Mouse (Mus musculus): ENCODE data around the gene Sardh. TPM values are rescaled to one million over a fixed set of nuclear protein-coding genes. Genes with fewer than 3 reads are reported as not detected.
A peak's percentile ranks its signal among the peaks of the same experiment; 100 is the strongest.

Sardh gene
- polyA plus RNA-seq, 1 experiment from 2014 or later, result 21.6 TPM

- Histone ChIP-seq H3K27me3 (ENCODE audit: control insufficient read depth, insufficient read depth, low read length) (no peaks in the 10 kb centered on the region), H3K4me1 (ENCODE audit: control insufficient read depth in 2 of 2, insufficient read depth in 2 of 2, low read length in 2 of 2) (peaks cover 0 to 9% of the 10 kb centered on the region in 2 experiments; a peak in 2 of 4 replicates), H3K27ac (replicated peaks in 1 of 2; ENCODE audit: control insufficient read depth in 1 of 2, insufficient read depth in 1 of 2, low read depth in 2 of 2, low read length in 2 of 2) (0 out of 4 replicates have a peak overlapping the region, but pooled peaks of 1 of the 2 experiments have one; percentile 26), H3K9me3 (ENCODE audit: control insufficient read depth, low read length) (no peaks in the 10 kb centered on the region), H3K9ac (ENCODE audit: low read length) (no peak overlapping the region), H3K36me3 (ENCODE audit: control insufficient read depth, insufficient read depth, low read length) (peaks cover 33% of the 10 kb centered on the region; the same call in 1 of the 2 replicates), H3K4me3 (ENCODE audit: control insufficient read depth in 1 of 2, insufficient read depth in 1 of 2, low read depth in 1 of 2, low read length in 2 of 2) (no peak overlapping the region), H3K4me2 (ENCODE audit: low read length) (peak overlapping the region; percentile 9; the same call in 1 of the 2 replicates)
- WGBS, result 33% methylated on average over 13 of the region's 13 CpGs
- ATAC-seq (ENCODE audit: insufficient number of reproducible peaks, insufficient read depth, low FRiP score, low read depth), result no peak
Measured at GRCm38 (mm10) chr2:27280920-27281611, 32.9 kb upstream of the Sardh start.

GRCm38 (mm10) chr2:27278859-27279258 lies 30.7 kb upstream of the Sardh start:
- Histone ChIP-seq H3K27ac (replicated peaks in 1 of 2; ENCODE audit: control insufficient read depth in 1 of 2, insufficient read depth in 1 of 2, low read depth in 2 of 2, low read length in 2 of 2) (no peak overlapping the region), H3K9ac (ENCODE audit: low read length) (no peak overlapping the region), H3K4me3 (ENCODE audit: control insufficient read depth in 1 of 2, insufficient read depth in 1 of 2, low read depth in 1 of 2, low read length in 2 of 2) (no peak overlapping the region), H3K4me1 (ENCODE audit: control insufficient read depth in 2 of 2, insufficient read depth in 2 of 2, low read length in 2 of 2) (peaks cover 0 to 9% of the 10 kb centered on the region in 2 experiments; a peak in 2 of 4 replicates), H3K9me3 (ENCODE audit: control insufficient read depth, low read length) (no peaks in the 10 kb centered on the region), H3K27me3 (ENCODE audit: control insufficient read depth, insufficient read depth, low read length) (no peaks in the 10 kb centered on the region), H3K4me2 (ENCODE audit: low read length) (no peak overlapping the region), H3K36me3 (ENCODE audit: control insufficient read depth, insufficient read depth, low read length) (peaks cover 41% of the 10 kb centered on the region)
- 87% methylated on average over 7 of the region's 7 CpGs for WGBS
- ATAC-seq (ENCODE audit: insufficient number of reproducible peaks, insufficient read depth, low FRiP score, low read depth), result no peak

- Histone ChIP-seq H3K36me3 (ENCODE audit: control insufficient read depth, insufficient read depth, low read length) (peaks cover 31% of the 10 kb centered on the region), H3K9ac (ENCODE audit: low read length) (0 out of 2 replicates have a peak overlapping the region, but pooled peaks have one; percentile 16), H3K9me3 (ENCODE audit: control insufficient read depth, low read length) (no peaks in the 10 kb centered on the region), H3K4me1 (ENCODE audit: control insufficient read depth in 2 of 2, insufficient read depth in 2 of 2, low read length in 2 of 2) (peaks cover 8 to 19% of the 10 kb centered on the region in 2 experiments), H3K4me2 (ENCODE audit: low read length) (no peak overlapping the region), H3K4me3 (ENCODE audit: control insufficient read depth in 1 of 2, insufficient read depth in 1 of 2, low read depth in 1 of 2, low read length in 2 of 2) (no peak overlapping the region), H3K27me3 (ENCODE audit: control insufficient read depth, insufficient read depth, low read length) (no peaks in the 10 kb centered on the region), H3K27ac (replicated peaks in 1 of 2; ENCODE audit: control insufficient read depth in 1 of 2, insufficient read depth in 1 of 2, low read depth in 2 of 2, low read length in 2 of 2) (peak overlapping the region; percentile 54 to 69; a peak in 3 of 4 replicates)
- WGBS, result 22% methylated on average over 2 of the region's 2 CpGs
- ATAC-seq (ENCODE audit: insufficient number of reproducible peaks, insufficient read depth, low FRiP score, low read depth), result peak; percentile 64
Measured at GRCm38 (mm10) chr2:27268325-27268724, 20.2 kb upstream of the Sardh start.

- WGBS, result 84% methylated on average over 3 of the region's 3 CpGs
- Histone ChIP-seq H3K4me2 (ENCODE audit: low read length) (no peak overlapping the region), H3K4me1 (ENCODE audit: control insufficient read depth in 2 of 2, insufficient read depth in 2 of 2, low read length in 2 of 2) (peaks cover 8 to 19% of the 10 kb centered on the region in 2 experiments), H3K27ac (replicated peaks in 1 of 2; ENCODE audit: control insufficient read depth in 1 of 2, insufficient read depth in 1 of 2, low read depth in 2 of 2, low read length in 2 of 2) (no peak overlapping the region), H3K27me3 (ENCODE audit: control insufficient read depth, insufficient read depth, low read length) (no peaks in the 10 kb centered on the region), H3K4me3 (ENCODE audit: control insufficient read depth in 1 of 2, insufficient read depth in 1 of 2, low read depth in 1 of 2, low read length in 2 of 2) (no peak overlapping the region), H3K36me3 (ENCODE audit: control insufficient read depth, insufficient read depth, low read length) (peaks cover 31% of the 10 kb centered on the region; the same call in 1 of the 2 replicates), H3K9ac (ENCODE audit: low read length) (no peak overlapping the region), H3K9me3 (ENCODE audit: control insufficient read depth, low read length) (no peaks in the 10 kb centered on the region)
- no peak for ATAC-seq (ENCODE audit: insufficient number of reproducible peaks, insufficient read depth, low FRiP score, low read depth)
Measured at GRCm38 (mm10) chr2:27265819-27266218, 17.7 kb upstream of the Sardh start.

- H3K27ac ChIP-seq (replicated peaks in 1 of 2; ENCODE audit: control insufficient read depth in 1 of 2, insufficient read depth in 1 of 2, low read depth in 2 of 2, low read length in 2 of 2), result no peak overlapping the region
- 83% methylated on average over 4 of the region's 4 CpGs for WGBS
- H3K4me3 ChIP-seq (ENCODE audit: control insufficient read depth in 1 of 2, insufficient read depth in 1 of 2, low read depth in 1 of 2, low read length in 2 of 2), result no peak overlapping the region
- ATAC-seq (ENCODE audit: insufficient number of reproducible peaks, insufficient read depth, low FRiP score, low read depth), result no peak
- no peak overlapping the region for H3K9ac ChIP-seq (ENCODE audit: low read length)
- H3K4me1 ChIP-seq (ENCODE audit: control insufficient read depth in 2 of 2, insufficient read depth in 2 of 2, low read length in 2 of 2), result peaks cover under 1 to 6% of the 10 kb centered on the region in 2 experiments; a peak in 3 of 4 replicates
- no peaks in the 10 kb centered on the region for H3K9me3 ChIP-seq (ENCODE audit: control insufficient read depth, low read length)
- peaks cover 20% of the 10 kb centered on the region; the same call in 1 of the 2 replicates for H3K36me3 ChIP-seq (ENCODE audit: control insufficient read depth, insufficient read depth, low read length)
- H3K27me3 ChIP-seq (ENCODE audit: control insufficient read depth, insufficient read depth, low read length), result no peaks in the 10 kb centered on the region
- no peak overlapping the region for H3K4me2 ChIP-seq (ENCODE audit: low read length)
Measured at GRCm38 (mm10) chr2:27262984-27263383, 14.8 kb upstream of the Sardh start.

- H3K27ac ChIP-seq (replicated peaks in 1 of 2; ENCODE audit: control insufficient read depth in 1 of 2, insufficient read depth in 1 of 2, low read depth in 2 of 2, low read length in 2 of 2), result no peak overlapping the region
- no peak for ATAC-seq (ENCODE audit: insufficient number of reproducible peaks, insufficient read depth, low FRiP score, low read depth)
- H3K27me3 ChIP-seq (ENCODE audit: control insufficient read depth, insufficient read depth, low read length), result no peaks in the 10 kb centered on the region
- H3K4me1 ChIP-seq (ENCODE audit: control insufficient read depth in 2 of 2, insufficient read depth in 2 of 2, low read length in 2 of 2), result peaks cover 16% of the 10 kb centered on the region in 2 experiments
- no peak overlapping the region for H3K4me2 ChIP-seq (ENCODE audit: low read length)
- H3K9ac ChIP-seq (ENCODE audit: low read length), result no peak overlapping the region
- H3K36me3 ChIP-seq (ENCODE audit: control insufficient read depth, insufficient read depth, low read length), result no peaks in the 10 kb centered on the region
- H3K4me3 ChIP-seq (ENCODE audit: control insufficient read depth in 1 of 2, insufficient read depth in 1 of 2, low read depth in 1 of 2, low read length in 2 of 2), result no peak overlapping the region
- H3K9me3 ChIP-seq (ENCODE audit: control insufficient read depth, low read length), result no peaks in the 10 kb centered on the region
Measured at GRCm38 (mm10) chr2:27251434-27251833, 3.3 kb upstream of the Sardh start.

GRCm38 (mm10) chr2:27247487-27247863 lies 662 bp downstream of the Sardh start:
- peaks cover 20 to 28% of the 10 kb centered on the region in 2 experiments for H3K4me1 ChIP-seq (ENCODE audit: control insufficient read depth in 2 of 2, insufficient read depth in 2 of 2, low read length in 2 of 2)
- no peak overlapping the region; the same call in 1 of the 2 replicates for H3K9ac ChIP-seq (ENCODE audit: low read length)
- H3K27me3 ChIP-seq (ENCODE audit: control insufficient read depth, insufficient read depth, low read length), result no peaks in the 10 kb centered on the region
- ATAC-seq (ENCODE audit: insufficient number of reproducible peaks, insufficient read depth, low FRiP score, low read depth), result peak; percentile 57
- WGBS, result 42% methylated on average over 2 of the region's 2 CpGs
- H3K27ac ChIP-seq (replicated peaks in 1 of 2; ENCODE audit: control insufficient read depth in 1 of 2, insufficient read depth in 1 of 2, low read depth in 2 of 2, low read length in 2 of 2), result peak overlapping the region; percentile 82 to 90
- 0 out of 2 replicates have a peak, but pooled peaks cover 6% of the 10 kb centered on the region for H3K36me3 ChIP-seq (ENCODE audit: control insufficient read depth, insufficient read depth, low read length)
- no peak overlapping the region for H3K4me3 ChIP-seq (ENCODE audit: control insufficient read depth in 1 of 2, insufficient read depth in 1 of 2, low read depth in 1 of 2, low read length in 2 of 2)
- no peaks in the 10 kb centered on the region for H3K9me3 ChIP-seq (ENCODE audit: control insufficient read depth, low read length)
- peak overlapping the region; percentile 66 for H3K4me2 ChIP-seq (ENCODE audit: low read length)

Data from heart, embryonic 14.5 days (tissue).